Mouse (Mus musculus) T-helper 2 cell (primary cell): Measurements from ENCODE around the gene Rasl12.

Experiments used
- in situ Hi-C: fragments of 300-600 bp; cut with MboI, MseI; formaldehyde crosslinking; loops from one replicate; pipeline ENCODE4 v1.15.1; 2025; ENCODE audit warnings: high pct_unique_total_duplicates

Gene Rasl12

GRCm38 (mm10) chr9:65435671-65436301 lies 37.5 kb downstream of the Rasl12 start, which contains the start of gene Mtfmt:
Gene Mtfmt (plus strand): TSS chr9:65435782.
- in situ Hi-C loops, result no loop called here

DNA sequence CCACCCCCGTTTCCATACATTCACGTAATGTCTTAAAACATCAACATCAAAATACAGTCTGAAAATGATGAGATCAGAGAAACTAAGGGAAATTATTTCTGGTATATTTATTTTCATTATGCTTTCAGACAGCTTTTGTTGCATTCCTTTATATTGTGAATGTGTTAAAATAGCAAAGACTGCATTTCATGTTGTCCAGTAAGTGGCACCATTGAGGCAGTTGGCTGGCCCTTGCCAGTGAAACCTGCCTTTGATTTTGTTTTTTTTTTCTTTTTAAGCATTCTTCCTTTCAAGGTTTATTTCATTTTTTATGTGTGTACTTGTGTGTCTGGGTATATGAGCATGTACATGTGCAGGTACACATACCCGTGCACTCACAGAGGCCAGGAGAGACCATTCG lies 46.4 kb downstream of the Rasl12 start:
- in situ Hi-C loops, result no loop called here

DNA sequence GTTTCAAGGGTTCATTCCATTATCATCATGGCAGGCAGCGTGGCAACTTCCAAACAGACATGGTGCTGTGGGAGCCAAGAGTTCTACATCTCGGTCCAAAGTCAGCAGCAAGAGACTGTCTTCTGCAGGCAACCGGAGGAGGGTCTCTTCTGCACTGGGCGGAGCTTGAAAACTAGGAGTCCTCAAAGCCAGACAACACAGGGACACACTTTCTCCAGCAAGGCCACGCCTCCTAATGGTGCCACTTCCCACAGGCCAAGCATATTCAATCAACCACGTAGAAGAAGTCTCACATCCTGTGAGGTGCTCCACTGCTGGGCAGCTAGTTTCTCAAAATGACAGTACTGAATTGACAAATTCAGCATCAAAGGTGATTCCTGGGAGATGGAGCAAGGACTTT lies 49.6 kb downstream of the Rasl12 start:
- in situ Hi-C loops, result no loop called here

DNA sequence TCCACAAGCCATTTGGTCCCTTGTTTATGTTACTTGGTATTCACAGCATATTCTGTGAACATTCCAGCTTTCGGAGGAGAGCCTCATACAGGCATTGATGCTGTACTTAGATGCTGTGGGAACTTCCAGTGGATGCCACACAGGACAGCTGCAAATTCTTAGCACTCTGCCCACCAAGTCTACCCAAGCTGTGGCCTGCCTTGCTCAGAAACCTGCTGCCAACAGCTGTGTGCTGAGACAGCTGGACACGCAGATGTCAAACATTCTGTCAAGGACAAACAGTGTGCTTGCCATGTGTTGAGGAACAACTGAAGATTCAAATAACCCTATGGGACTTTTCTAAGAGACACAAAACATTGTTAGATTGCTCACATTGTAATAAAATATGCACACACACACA lies 60.7 kb downstream of the Rasl12 start:
- in situ Hi-C loops, result no loop called here

- in situ Hi-C loops, result loop anchor here (5.0 kb wide), 1 partner anchor 122 kb away; the partner anchor contains the start of gene Plekho2
Measured at GRCm38 (mm10) chr9:65460198-65460597, 61.9 kb downstream of the Rasl12 start.

GRCm38 (mm10) chr9:65460732-65461442 lies 62.6 kb downstream of the Rasl12 start, which contains the start of gene Spg21:
Gene Spg21 (plus strand): TSS chr9:65460947.
- in situ Hi-C loops, result loop anchor here (5.0 kb wide), 1 partner anchor 121 kb away; the partner anchor contains the start of gene Plekho2

- in situ Hi-C loops, result loop anchor here (5.0 kb wide), 1 partner anchor 120 kb away; the partner anchor contains the start of gene Plekho2
Measured at GRCm38 (mm10) chr9:65462544-65462943, 64.2 kb downstream of the Rasl12 start.

- in situ Hi-C loops, result loop anchor here (5.0 kb wide), 1 partner anchor 118 kb away; the partner anchor contains the start of gene Plekho2
Measured at GRCm38 (mm10) chr9:65464161-65464560, 65.9 kb downstream of the Rasl12 start.
